25 mouse cellular contexts compared by ENCODE assay signal in the genomic region with DNA sequence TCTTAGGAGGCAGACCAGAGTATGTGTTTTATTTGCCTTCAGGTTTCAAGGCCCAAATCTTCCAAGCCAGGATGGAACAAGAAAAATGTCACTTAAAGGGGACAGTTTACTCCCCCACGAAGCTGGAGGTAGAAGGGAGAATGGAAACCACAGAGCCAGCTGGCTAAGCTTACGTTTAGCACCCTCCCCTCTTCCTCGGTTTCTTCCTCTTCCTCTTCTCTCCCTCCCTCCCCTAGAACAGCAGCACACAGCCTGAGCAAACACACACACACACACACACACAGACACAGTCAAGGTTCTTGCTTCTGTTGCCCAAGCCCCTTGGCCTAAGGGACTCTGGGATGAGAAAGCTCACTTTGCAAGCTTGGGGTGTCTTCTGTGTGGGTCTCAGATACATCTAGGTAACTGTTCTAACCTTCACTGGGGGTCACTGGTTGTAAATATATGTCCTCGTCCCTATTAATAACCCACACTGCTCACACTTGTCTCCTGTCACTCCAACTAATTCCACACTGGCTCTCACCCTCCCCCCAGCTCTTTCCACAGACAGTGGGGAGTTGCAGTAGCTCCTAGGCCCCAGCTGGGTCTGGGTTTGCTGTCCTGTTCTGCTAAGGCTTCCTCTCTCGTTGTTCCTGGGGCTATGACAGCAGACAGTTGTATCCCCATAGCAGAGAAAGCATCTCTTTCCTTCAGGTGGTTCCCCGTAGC. TPM values are rescaled to one million over a fixed set of nuclear protein-coding genes. Genes with fewer than 3 reads are reported as not detected.
DNase-seq lines count a peak whose midpoint lies in the region; ATAC-seq and TF ChIP-seq lines count a peak whose summit lies in the region.
"Had no signal": no experiment of that assay in that cellular context is flagged by ENCODE, and none has a peak within 500 bp of the region (broad histone marks: within the 10 kb centered on the region; RNA-seq: fewer than 3 reads in every experiment).

No protein-coding gene starts in this region.

- no peaks in the 10 kb centered on the region for H3K36me3 ChIP-seq in embryonic facial prominence, embryonic 11.5 days (replicated peaks; ENCODE audit: control insufficient read depth, insufficient read depth, low read depth, low read length)
- no peaks in the 10 kb centered on the region for H3K36me3 ChIP-seq in embryonic facial prominence, embryonic 10.5 days (replicated peaks)
- H3K36me3 ChIP-seq in limb, embryonic 14.5 days (ENCODE audit: control insufficient read depth, insufficient read depth, low read length): no peaks in the 10 kb centered on the region
- no peaks in the 10 kb centered on the region for H3K36me3 ChIP-seq in limb, embryonic 10.5 days
- no peaks in the 10 kb centered on the region for H3K36me3 ChIP-seq in thymus, adult 2 months (ENCODE audit: control insufficient read depth, insufficient read depth, low read length)
- H3K36me3 ChIP-seq in midbrain, embryonic 11.5 days (ENCODE audit: control insufficient read depth, insufficient read depth, low read length): no peaks in the 10 kb centered on the region
- H3K36me3 ChIP-seq: embryonic facial prominence, embryonic 15.5 days; forebrain, embryonic 15.5 days; hindbrain, embryonic 12.5 days; midbrain, embryonic 10.5 days; neural tube, embryonic 12.5 days had no signal

- no peaks in the 10 kb centered on the region for H3K4me1 ChIP-seq in embryonic facial prominence, embryonic 11.5 days (ENCODE audit: control insufficient read depth, insufficient read depth, low read length)
- no peaks in the 10 kb centered on the region; the same call in 1 of the 2 replicates for H3K4me1 ChIP-seq in embryonic facial prominence, embryonic 10.5 days
- H3K4me1 ChIP-seq in limb, embryonic 14.5 days (ENCODE audit: control insufficient read depth, insufficient read depth, low read length): no peaks in the 10 kb centered on the region
- H3K4me1 ChIP-seq in limb, embryonic 10.5 days: peaks cover 6% of the 10 kb centered on the region; the same call in 1 of the 2 replicates
- peaks cover 25% of the 10 kb centered on the region for H3K4me1 ChIP-seq in thymus, adult 2 months (replicated peaks; ENCODE audit: control insufficient read depth, insufficient read depth, low read length)
- H3K4me1 ChIP-seq in cerebellum, adult 2 months (ENCODE audit: control insufficient read depth, insufficient read depth, low read length): no peaks in the 10 kb centered on the region
- no peaks in the 10 kb centered on the region for H3K4me1 ChIP-seq in midbrain, embryonic 11.5 days (ENCODE audit: control insufficient read depth, insufficient read depth, low read length)
- H3K4me1 ChIP-seq: embryonic facial prominence, embryonic 15.5 days; forebrain, embryonic 15.5 days; hindbrain, embryonic 12.5 days; midbrain, embryonic 10.5 days; neural tube, embryonic 12.5 days had no signal

- TF ChIP-seq POLR2A in limb, embryonic 14.5 days (IDR thresholded peaks at IDR 0.05; ENCODE audit: borderline replicate concordance, extremely low read depth, insufficient read depth, insufficient read length): no peak
- TF ChIP-seq POLR2A in thymus, adult 2 months (IDR thresholded peaks at IDR 0.05; ENCODE audit: control insufficient read depth, extremely low read depth, insufficient read depth, low read length, poor library complexity): no peak
- no peak for TF ChIP-seq POLR2A in cerebellum, adult 2 months (IDR thresholded peaks at IDR 0.05; ENCODE audit: borderline replicate concordance, insufficient read depth, low read length)

- 0 out of 2 replicates have a peak overlapping the region, but pooled peaks have one; percentile 4 for H3K9ac ChIP-seq in embryonic facial prominence, embryonic 11.5 days (replicated peaks; ENCODE audit: low read length)
- H3K9ac ChIP-seq in limb, embryonic 14.5 days (ENCODE audit: low read depth, low read length, severe bottlenecking): no peak overlapping the region
- no peak overlapping the region for H3K9ac ChIP-seq in midbrain, embryonic 11.5 days (ENCODE audit: low read length)
- H3K9ac ChIP-seq: embryonic facial prominence, embryonic 15.5 days; forebrain, embryonic 15.5 days; hindbrain, embryonic 12.5 days; neural tube, embryonic 12.5 days had no signal

- no peak for DNase-seq in embryonic facial prominence, embryonic 11.5 days (ENCODE audit: low spot score)
- no peak for DNase-seq in embryonic facial prominence, embryonic 10.5 days (ENCODE audit: low spot score)
- no peak for DNase-seq in limb, embryonic 14.5 days (ENCODE audit: low spot score)
- no peak for DNase-seq in limb, embryonic 10.5 days (ENCODE audit: low spot score)
- DNase-seq in thymus, adult 2 months: peak; percentile 21
- no peak for DNase-seq in cerebellum, adult 2 months
- DNase-seq in left cerebral cortex, postnatal 36 days (ENCODE audit: low spot score in 2 of 2): no peak
- no peak for DNase-seq in midbrain, embryonic 11.5 days (ENCODE audit: low spot score, missing footprints)
- DNase-seq: cerebellum, adult 11 months; cerebellum, postnatal 14 days; gastrocnemius, postnatal 14 days; heart, adult 2 months; kidney, adult 18-20 months; layer of hippocampus, adult 9-11 months; liver; lung, postnatal 4 days; right cerebral cortex, postnatal 14 days; spleen, adult 18-20 months had no signal

- WGBS in embryonic facial prominence, embryonic 11.5 days: 76% methylated on average over 6 of the region's 6 CpGs
- 68% methylated on average over 6 of the region's 6 CpGs for WGBS in embryonic facial prominence, embryonic 10.5 days
- WGBS in limb, embryonic 14.5 days: 59% methylated on average over 6 of the region's 6 CpGs
- 71% methylated on average over 6 of the region's 6 CpGs for WGBS in limb, embryonic 10.5 days
- 29% methylated on average over 6 of the region's 6 CpGs for WGBS in thymus, adult 2 months
- WGBS in cerebellum, adult 2 months: 75% methylated on average over 6 of the region's 6 CpGs
- 80% methylated on average over 6 of the region's 6 CpGs for WGBS in midbrain, embryonic 11.5 days

- H3K27ac ChIP-seq in embryonic facial prominence, embryonic 11.5 days (replicated peaks; ENCODE audit: low read depth, low read length): no peak overlapping the region
- H3K27ac ChIP-seq in embryonic facial prominence, embryonic 10.5 days (replicated peaks): no peak overlapping the region
- H3K27ac ChIP-seq in limb, embryonic 14.5 days (replicated peaks; ENCODE audit: low read depth, low read length): no peak overlapping the region
- no peak overlapping the region for H3K27ac ChIP-seq in limb, embryonic 10.5 days
- H3K27ac ChIP-seq in thymus, adult 2 months (ENCODE audit: control insufficient read depth, insufficient read depth, low read length): peak overlapping the region; percentile 28; the same call in 1 of the 2 replicates
- no peak overlapping the region for H3K27ac ChIP-seq in cerebellum, adult 2 months (ENCODE audit: insufficient read depth, low read length)
- no peak overlapping the region for H3K27ac ChIP-seq in midbrain, embryonic 11.5 days (ENCODE audit: low read depth, low read length)
- H3K27ac ChIP-seq: embryonic facial prominence, embryonic 15.5 days; forebrain, embryonic 15.5 days; heart, adult 2 months; hindbrain, embryonic 12.5 days; midbrain, embryonic 10.5 days; neural tube, embryonic 12.5 days had no signal

- no peaks in the 10 kb centered on the region for H3K27me3 ChIP-seq in embryonic facial prominence, embryonic 11.5 days (ENCODE audit: control insufficient read depth, insufficient read depth, low read length)
- H3K27me3 ChIP-seq in embryonic facial prominence, embryonic 10.5 days (replicated peaks; ENCODE audit: low read depth, poor library complexity, severe bottlenecking): no peaks in the 10 kb centered on the region
- H3K27me3 ChIP-seq in limb, embryonic 14.5 days (ENCODE audit: control insufficient read depth, insufficient read depth, low read length): no peaks in the 10 kb centered on the region
- H3K27me3 ChIP-seq in limb, embryonic 10.5 days (ENCODE audit: low read depth, poor library complexity, severe bottlenecking): no peaks in the 10 kb centered on the region
- no peaks in the 10 kb centered on the region for H3K27me3 ChIP-seq in thymus, adult 2 months (ENCODE audit: control insufficient read depth, insufficient read depth, low read length)
- no peaks in the 10 kb centered on the region for H3K27me3 ChIP-seq in cerebellum, adult 2 months (ENCODE audit: control insufficient read depth, insufficient read depth, low read length)
- H3K27me3 ChIP-seq in midbrain, embryonic 11.5 days (ENCODE audit: control insufficient read depth, insufficient read depth, low read length): no peaks in the 10 kb centered on the region
- H3K27me3 ChIP-seq: embryonic facial prominence, embryonic 15.5 days; forebrain, embryonic 15.5 days; hindbrain, embryonic 12.5 days; neural tube, embryonic 12.5 days; Patski had no signal

- intact Hi-C loops in left cerebral cortex, postnatal 36 days (cut with DNase I): loop anchor here (10.0 kb wide), 1 partner anchor 682 kb away; no protein-coding TSS in a partner anchor

- no peak overlapping the region for H3K4me2 ChIP-seq in embryonic facial prominence, embryonic 11.5 days (ENCODE audit: low read depth, low read length)
- H3K4me2 ChIP-seq in limb, embryonic 14.5 days (replicated peaks; ENCODE audit: low read depth, low read length, severe bottlenecking): no peak overlapping the region
- no peak overlapping the region for H3K4me2 ChIP-seq in midbrain, embryonic 11.5 days
- H3K4me2 ChIP-seq: embryonic facial prominence, embryonic 15.5 days; forebrain, embryonic 15.5 days; hindbrain, embryonic 12.5 days; neural tube, embryonic 12.5 days had no signal

- ATAC-seq in embryonic facial prominence, embryonic 11.5 days (replicated peaks; ENCODE audit: insufficient number of reproducible peaks, low FRiP score, low TSS enrichment, low read depth): no peak
- ATAC-seq in limb, embryonic 14.5 days (ENCODE audit: low FRiP score, low read depth): peak; percentile 53
- no peak for ATAC-seq in midbrain, embryonic 11.5 days (ENCODE audit: low FRiP score)
- ATAC-seq: CD4-positive, CD25-positive, alpha-beta regulatory T cell, adult 4 months; forebrain, embryonic 15.5 days; Patski had no signal

- no peak overlapping the region for H3K4me3 ChIP-seq in embryonic facial prominence, embryonic 11.5 days (ENCODE audit: low read depth, low read length)
- no peak overlapping the region for H3K4me3 ChIP-seq in embryonic facial prominence, embryonic 10.5 days
- no peak overlapping the region for H3K4me3 ChIP-seq in limb, embryonic 14.5 days (replicated peaks; ENCODE audit: low read length)
- no peak overlapping the region for H3K4me3 ChIP-seq in limb, embryonic 10.5 days
- no peak overlapping the region for H3K4me3 ChIP-seq in thymus, adult 2 months (ENCODE audit: control insufficient read depth, insufficient read depth, low read length)
- no peak overlapping the region for H3K4me3 ChIP-seq in cerebellum, adult 2 months (replicated peaks; ENCODE audit: insufficient read depth, low read depth, low read length)
- H3K4me3 ChIP-seq in midbrain, embryonic 11.5 days (ENCODE audit: low read depth, low read length): no peak overlapping the region
- H3K4me3 ChIP-seq: embryonic facial prominence, embryonic 15.5 days; forebrain, embryonic 15.5 days; heart, adult 2 months; hindbrain, embryonic 12.5 days; midbrain, embryonic 10.5 days; neural tube, embryonic 12.5 days had no signal

- TF ChIP-seq CTCF in thymus, adult 2 months (IDR thresholded peaks at IDR 0.05; ENCODE audit: borderline replicate concordance, control insufficient read depth, extremely low read depth, insufficient read depth, low read length, poor library complexity): no peak
- no peak for TF ChIP-seq CTCF in cerebellum, adult 2 months (IDR thresholded peaks at IDR 0.05; ENCODE audit: borderline replicate concordance, insufficient read depth, low read depth, low read length)

- no peaks in the 10 kb centered on the region for H3K9me3 ChIP-seq in embryonic facial prominence, embryonic 11.5 days (replicated peaks; ENCODE audit: control insufficient read depth, low read length)
- H3K9me3 ChIP-seq in embryonic facial prominence, embryonic 10.5 days: no peaks in the 10 kb centered on the region
- H3K9me3 ChIP-seq in limb, embryonic 14.5 days (ENCODE audit: control insufficient read depth, low read length): no peaks in the 10 kb centered on the region
- H3K9me3 ChIP-seq in limb, embryonic 10.5 days (replicated peaks): no peaks in the 10 kb centered on the region
- H3K9me3 ChIP-seq in midbrain, embryonic 11.5 days (ENCODE audit: control insufficient read depth, low read length): no peaks in the 10 kb centered on the region
- H3K9me3 ChIP-seq: embryonic facial prominence, embryonic 15.5 days; forebrain, embryonic 15.5 days; hindbrain, embryonic 12.5 days; midbrain, embryonic 10.5 days; neural tube, embryonic 12.5 days had no signal

RNA-seq across cellular contexts. Expression of a gene that starts 11.7 kb away (rescaled TPM):
- 1.3 and 1.4 TPM in 2 replicates for polyA plus RNA-seq in embryonic facial prominence, embryonic 11.5 days (2014; fragmentation: Nextera tagmentation; extraction: Ambion mirVana)
- polyA plus RNA-seq in embryonic facial prominence, embryonic 10.5 days (2016; fragmentation: Nextera tagmentation; extraction: Ambion mirVana): 0.96 and 1.5 TPM in 2 replicates
- polyA plus RNA-seq in limb, embryonic 14.5 days (2012; rRNA removed): 0.83 and 0.87 TPM in 2 replicates
- polyA plus RNA-seq in limb, embryonic 14.5 days (2014; fragmentation: Nextera tagmentation; extraction: Ambion mirVana): 1.5 and 1.6 TPM in 2 replicates
- 0.66 and 0.67 TPM in 2 replicates for polyA plus RNA-seq in limb, embryonic 10.5 days (2016; fragmentation: Nextera tagmentation; extraction: Ambion mirVana)
- 0.97 and 1.1 TPM in 2 replicates for polyA plus RNA-seq in thymus, adult 2 months (2012; rRNA removed)
- 14.4 and 15.5 TPM in 2 replicates for polyA plus RNA-seq in cerebellum, adult 2 months (2012; rRNA removed)
- 10 to 100 TPM; 61.1 to 63.1 TPM for total RNA-seq in left cerebral cortex, postnatal 36 days (2021)
- polyA plus RNA-seq in midbrain, embryonic 11.5 days (2014; fragmentation: Nextera tagmentation; extraction: Ambion mirVana): 1.9 and 2.2 TPM in 2 replicates
